Mouse (Mus musculus): ENCODE measurements around the gene Tbc1d10b. TPM values are rescaled to one million over a fixed set of nuclear protein-coding genes. Genes with fewer than 3 reads are reported as not detected.

The Tbc1d10b gene
- total and polyA plus RNA-seq, 2 experiments = 5.3 to 9.5 TPM

DNA sequence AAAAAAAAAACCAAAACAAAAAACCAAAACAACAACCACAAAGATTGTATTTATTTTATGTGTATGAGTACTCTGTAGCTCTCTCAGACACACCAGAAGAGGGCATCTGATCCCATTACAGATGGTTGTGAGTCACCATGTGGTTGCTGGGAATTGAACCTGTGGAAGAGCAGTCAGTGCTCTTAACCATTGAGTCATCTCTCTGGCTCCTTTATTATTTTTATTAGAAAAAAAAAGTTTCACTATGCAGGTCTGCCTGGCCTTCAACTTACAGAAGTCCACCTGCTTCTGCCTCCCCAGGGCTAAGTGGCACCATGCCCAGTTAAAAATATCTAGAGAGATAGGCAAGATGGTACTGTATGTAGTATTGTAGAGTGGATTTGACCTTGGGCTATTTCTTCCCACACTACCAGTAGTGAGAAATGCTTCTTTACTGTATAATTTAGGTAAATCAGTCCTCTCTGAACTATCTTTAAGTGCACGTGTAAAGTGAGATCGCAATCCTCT is 35.1 kb upstream of the Tbc1d10b start:
- TF ChIP-seq POLR2A (IDR thresholded peaks at IDR 0.05; ENCODE audit: extremely low read depth, insufficient read depth, low read length) = no peak
- no peak for TF ChIP-seq CTCF (IDR thresholded peaks at IDR 0.05; ENCODE audit: low read depth, low read length)
- DNase-seq (ENCODE audit: extremely low read depth, low read depth, low spot score) = no peak
- H3K4me1 ChIP-seq (ENCODE audit: control insufficient read depth, insufficient read depth, low read length) = peaks cover 14% of the 10 kb centered on the region
- WGBS = 45% methylated on average over 2 of the region's 2 CpGs
- no peaks in the 10 kb centered on the region for H3K27me3 ChIP-seq (ENCODE audit: control insufficient read depth, insufficient read depth, low read length)
- 0 out of 2 replicates have a peak, but pooled peaks cover 2% of the 10 kb centered on the region for H3K36me3 ChIP-seq (ENCODE audit: control insufficient read depth, insufficient read depth, low read length)
- H3K4me3 ChIP-seq (ENCODE audit: insufficient read depth, low read depth, low read length) = no peak overlapping the region
- H3K79me2 ChIP-seq (ENCODE audit: control insufficient read depth, insufficient read depth, low read length) = peaks cover 7% of the 10 kb centered on the region; the same call in 1 of the 2 replicates
- H3K9ac ChIP-seq (ENCODE audit: low read depth, low read length) = peak overlapping the region; percentile 96
- H3K27ac ChIP-seq (replicated peaks; ENCODE audit: insufficient read depth, low read depth, low read length) = peak overlapping the region; percentile 97

DNA sequence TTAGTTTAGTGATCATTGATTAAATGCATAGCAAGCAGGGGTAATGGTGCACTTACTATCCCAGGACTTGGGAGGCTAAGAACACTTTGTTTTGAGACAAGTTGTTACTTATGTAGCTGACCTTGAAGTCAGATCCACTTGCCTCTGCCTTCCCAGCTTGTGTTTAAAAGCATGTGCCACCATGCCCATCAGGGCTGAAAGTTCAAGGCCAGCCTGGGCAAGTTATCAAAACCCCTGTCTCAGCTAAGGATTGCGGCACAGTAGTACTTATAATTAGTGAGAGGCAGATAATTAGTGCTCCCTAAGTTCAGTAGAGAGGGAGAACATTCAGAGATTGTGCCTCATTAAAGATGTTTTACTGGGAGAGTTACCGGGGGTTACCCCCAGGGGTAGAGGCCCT is 26.5 kb upstream of the Tbc1d10b start:
- Histone ChIP-seq H3K9ac (ENCODE audit: low read depth, low read length) (no peak overlapping the region), H3K27ac (replicated peaks; ENCODE audit: insufficient read depth, low read depth, low read length) (no peak overlapping the region), H3K4me3 (ENCODE audit: insufficient read depth, low read depth, low read length) (no peak overlapping the region), H3K79me2 (ENCODE audit: control insufficient read depth, insufficient read depth, low read length) (peaks cover 4% of the 10 kb centered on the region; the same call in 1 of the 2 replicates), H3K36me3 (ENCODE audit: control insufficient read depth, insufficient read depth, low read length) (peaks cover 6% of the 10 kb centered on the region; the same call in 1 of the 2 replicates), H3K27me3 (ENCODE audit: control insufficient read depth, insufficient read depth, low read length) (no peaks in the 10 kb centered on the region), H3K4me1 (ENCODE audit: control insufficient read depth, insufficient read depth, low read length) (peaks cover 9% of the 10 kb centered on the region; the same call in 1 of the 2 replicates)
- TF ChIP-seq CTCF (IDR thresholded peaks at IDR 0.05; ENCODE audit: low read depth, low read length) (no peak), POLR2A (IDR thresholded peaks at IDR 0.05; ENCODE audit: extremely low read depth, insufficient read depth, low read length) (no peak)
- DNase-seq (ENCODE audit: extremely low read depth, low read depth, low spot score) = peak; percentile 37
- WGBS = 69% methylated on average over 2 of the region's 2 CpGs

DNA sequence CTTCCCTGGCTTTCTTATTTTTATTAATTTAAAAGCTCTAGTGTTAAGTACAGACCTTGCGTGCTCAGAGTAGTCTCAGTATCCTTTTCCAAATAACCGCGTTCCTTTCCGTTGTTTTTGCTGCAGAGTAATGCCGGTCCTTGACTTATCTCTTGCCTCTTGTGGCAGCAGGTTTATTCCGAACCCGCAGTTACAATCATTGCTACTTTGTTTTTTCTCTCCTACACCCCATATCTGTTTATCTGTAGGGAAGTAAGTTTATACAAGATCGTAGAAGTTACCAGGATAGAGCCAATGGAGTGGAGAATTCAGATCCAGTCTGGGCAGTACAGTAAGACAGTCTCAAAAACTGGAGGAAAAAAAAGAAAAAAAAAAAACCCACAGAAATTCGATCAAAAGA is 25.5 kb upstream of the Tbc1d10b start:
- peaks cover 4% of the 10 kb centered on the region; the same call in 1 of the 2 replicates for H3K79me2 ChIP-seq (ENCODE audit: control insufficient read depth, insufficient read depth, low read length)
- no peaks in the 10 kb centered on the region for H3K27me3 ChIP-seq (ENCODE audit: control insufficient read depth, insufficient read depth, low read length)
- H3K4me3 ChIP-seq (ENCODE audit: insufficient read depth, low read depth, low read length) = 0 out of 2 replicates have a peak overlapping the region, but pooled peaks have one; percentile 88
- H3K27ac ChIP-seq (replicated peaks; ENCODE audit: insufficient read depth, low read depth, low read length) = no peak overlapping the region
- peaks cover 9% of the 10 kb centered on the region; the same call in 1 of the 2 replicates for H3K4me1 ChIP-seq (ENCODE audit: control insufficient read depth, insufficient read depth, low read length)
- TF ChIP-seq CTCF (IDR thresholded peaks at IDR 0.05; ENCODE audit: low read depth, low read length) (no peak), POLR2A (IDR thresholded peaks at IDR 0.05; ENCODE audit: extremely low read depth, insufficient read depth, low read length) (no peak)
- DNase-seq (ENCODE audit: extremely low read depth, low read depth, low spot score) = no peak
- 12% methylated on average over 9 of the region's 9 CpGs for WGBS
- H3K9ac ChIP-seq (ENCODE audit: low read depth, low read length) = peak overlapping the region; percentile 27; the same call in 1 of the 2 replicates
- peaks cover 6% of the 10 kb centered on the region; the same call in 1 of the 2 replicates for H3K36me3 ChIP-seq (ENCODE audit: control insufficient read depth, insufficient read depth, low read length)

DNA sequence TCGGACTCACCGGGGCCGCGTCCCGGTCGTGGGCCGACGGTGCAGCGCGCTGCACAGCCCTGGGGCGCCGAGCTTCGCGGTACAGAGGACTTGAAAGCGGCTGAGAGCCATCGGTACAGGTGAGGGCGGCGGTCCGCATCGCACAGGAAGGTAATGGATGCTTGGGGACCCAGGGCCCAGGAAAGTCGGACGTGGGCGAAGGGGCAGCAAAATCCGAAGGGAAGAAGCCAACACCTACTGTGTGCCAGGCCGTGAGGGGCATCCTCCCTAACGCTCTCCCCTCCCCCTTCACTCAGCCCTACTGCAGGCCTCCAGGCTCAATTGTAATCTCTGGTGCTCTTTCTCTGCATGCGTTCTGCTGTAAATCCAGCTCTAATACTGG is 25.1 kb upstream of the Tbc1d10b start:
- H3K4me1 ChIP-seq (ENCODE audit: control insufficient read depth, insufficient read depth, low read length) = peaks cover 9% of the 10 kb centered on the region; the same call in 1 of the 2 replicates
- no peaks in the 10 kb centered on the region for H3K27me3 ChIP-seq (ENCODE audit: control insufficient read depth, insufficient read depth, low read length)
- peaks cover 4% of the 10 kb centered on the region; the same call in 1 of the 2 replicates for H3K79me2 ChIP-seq (ENCODE audit: control insufficient read depth, insufficient read depth, low read length)
- under 1% methylated on average over 27 of the region's 27 CpGs for whole genome bisulfite sequencing
- peak overlapping the region; percentile 88 for H3K4me3 ChIP-seq (ENCODE audit: insufficient read depth, low read depth, low read length)
- H3K27ac ChIP-seq (replicated peaks; ENCODE audit: insufficient read depth, low read depth, low read length) = peak overlapping the region; percentile 92
- peaks cover 6% of the 10 kb centered on the region; the same call in 1 of the 2 replicates for H3K36me3 ChIP-seq (ENCODE audit: control insufficient read depth, insufficient read depth, low read length)
- no peak for TF ChIP-seq CTCF (IDR thresholded peaks at IDR 0.05; ENCODE audit: low read depth, low read length)
- TF ChIP-seq POLR2A (IDR thresholded peaks at IDR 0.05; ENCODE audit: extremely low read depth, insufficient read depth, low read length) = no peak
- H3K9ac ChIP-seq (ENCODE audit: low read depth, low read length) = peak overlapping the region; percentile 87
- DNase-seq (ENCODE audit: extremely low read depth, low read depth, low spot score) = peak; percentile 28

DNA sequence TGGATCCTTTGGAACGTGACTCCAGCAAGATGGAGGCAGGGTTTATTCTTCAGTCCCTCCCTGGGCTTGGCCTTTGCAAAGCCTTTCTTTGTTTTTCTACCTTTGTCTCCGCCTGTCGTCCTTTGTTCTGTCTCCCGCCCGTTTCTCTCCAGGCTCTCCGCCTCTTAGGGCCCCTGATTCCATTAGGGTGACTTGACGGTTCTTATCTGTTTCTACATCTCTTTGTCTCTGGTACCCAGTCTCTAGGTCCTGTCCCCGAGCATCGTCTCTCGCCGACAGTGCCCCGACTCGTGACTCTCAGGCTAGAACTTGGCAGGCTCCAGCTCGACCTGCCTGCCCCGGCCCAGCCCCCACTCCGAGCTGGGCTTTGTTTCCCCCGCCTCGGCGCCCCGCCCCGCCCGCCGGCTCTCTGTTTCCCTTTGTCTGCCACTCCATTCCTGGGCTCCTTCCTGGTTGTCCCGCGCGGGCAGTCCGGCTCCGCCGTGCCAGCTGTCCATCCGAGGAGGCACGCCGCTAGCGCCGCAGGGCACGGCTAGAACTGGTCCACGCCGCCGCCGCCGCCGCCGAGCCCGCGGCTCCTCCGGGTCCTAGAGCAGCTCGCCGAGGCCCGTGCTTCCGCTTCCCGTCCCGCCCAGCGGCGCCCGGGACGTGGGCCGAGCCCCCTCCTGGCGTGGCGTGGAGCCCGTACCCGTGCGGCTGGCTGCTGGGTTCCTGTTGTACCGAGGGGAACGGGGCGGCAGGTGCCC is 24.5 kb upstream of the Tbc1d10b start, which contains the start of the genes Zfp553 and Sept1:
Gene Zfp553, plus strand, starts transcription at position 440 of the 746 bp plus-strand sequence.
Gene Sept1, minus strand, starts transcription at position 509 of the 746 bp plus-strand sequence.
- peak within 1 kb of the TSS; percentile 88 for H3K4me3 ChIP-seq (ENCODE audit: insufficient read depth, low read depth, low read length)
- peak within 1 kb of the TSS; percentile 87 for H3K9ac ChIP-seq (ENCODE audit: low read depth, low read length)
- H3K27me3 ChIP-seq (ENCODE audit: control insufficient read depth, insufficient read depth, low read length) = no peaks in the 10 kb centered on the region
- WGBS = under 1% methylated on average over 64 of the region's 64 CpGs
- TF ChIP-seq CTCF (IDR thresholded peaks at IDR 0.05; ENCODE audit: low read depth, low read length) (no peak), POLR2A (IDR thresholded peaks at IDR 0.05; ENCODE audit: extremely low read depth, insufficient read depth, low read length) (peak; percentile 45; the same call in 1 of the 2 replicates)
- DNase-seq (ENCODE audit: extremely low read depth, low read depth, low spot score) = peak; percentile 74
- H3K36me3 ChIP-seq (ENCODE audit: control insufficient read depth, insufficient read depth, low read length) = peaks cover 6% of the 10 kb centered on the region; the same call in 1 of the 2 replicates
- peak within 1 kb of the TSS; percentile 92 for H3K27ac ChIP-seq (replicated peaks; ENCODE audit: insufficient read depth, low read depth, low read length)
- peaks cover 4% of the 10 kb centered on the region; the same call in 1 of the 2 replicates for H3K79me2 ChIP-seq (ENCODE audit: control insufficient read depth, insufficient read depth, low read length)
- peaks cover 9% of the 10 kb centered on the region; the same call in 1 of the 2 replicates for H3K4me1 ChIP-seq (ENCODE audit: control insufficient read depth, insufficient read depth, low read length)

Data from liver, adult 2 months (tissue).